Mouse (Mus musculus): ENCODE measurements around the gene Slc16a13.
"Not testable (repeated sequence)": the region's sequence is repeated elsewhere in the genome, so short reads cannot be mapped to it uniquely, and the experiment has no call there.

The Slc16a13 gene

DNA sequence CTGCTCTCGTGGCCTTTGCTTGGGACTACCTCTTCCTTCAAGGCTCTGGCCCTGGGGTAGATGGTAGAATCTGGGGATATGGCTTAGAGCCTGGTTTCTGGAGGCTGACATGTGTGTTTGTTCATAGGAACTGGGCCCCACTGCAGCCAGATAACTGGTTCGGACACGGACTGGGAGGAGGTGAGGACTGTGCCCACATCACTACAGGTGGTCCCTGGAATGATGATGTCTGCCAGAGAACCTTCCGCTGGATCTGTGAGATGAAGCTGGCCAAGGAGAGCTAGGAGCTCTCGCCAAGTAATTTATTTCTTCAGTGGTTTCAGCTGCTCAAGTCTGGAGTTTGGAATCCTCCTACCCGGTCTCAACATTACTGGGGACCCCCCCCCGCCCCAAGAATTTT lies 50.6 kb downstream of the Slc16a13 start:
- DNase-seq (ENCODE audit: low spot score) = no peak

DNA sequence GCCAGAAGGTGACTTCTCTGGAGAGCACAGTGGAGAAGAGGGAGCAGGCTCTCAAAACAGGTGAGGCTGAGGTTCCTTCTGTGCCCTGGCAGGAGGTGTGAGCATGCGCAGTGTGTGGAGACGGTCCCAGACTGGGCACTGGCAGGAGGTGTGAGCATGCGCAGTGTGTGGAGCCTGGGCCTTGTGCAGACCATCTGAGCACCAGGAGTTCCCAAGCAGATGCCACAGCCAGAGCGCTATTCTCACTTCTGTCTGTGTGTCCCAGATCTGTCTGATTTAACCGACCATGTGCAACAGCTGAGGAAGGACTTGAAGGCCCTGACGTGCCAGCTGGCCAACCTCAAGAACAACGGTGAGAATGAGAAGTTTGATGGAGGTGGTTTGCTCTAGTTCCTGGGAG lies 51.4 kb downstream of the Slc16a13 start:
- not testable (repeated sequence) for DNase-seq (ENCODE audit: low spot score)

DNA sequence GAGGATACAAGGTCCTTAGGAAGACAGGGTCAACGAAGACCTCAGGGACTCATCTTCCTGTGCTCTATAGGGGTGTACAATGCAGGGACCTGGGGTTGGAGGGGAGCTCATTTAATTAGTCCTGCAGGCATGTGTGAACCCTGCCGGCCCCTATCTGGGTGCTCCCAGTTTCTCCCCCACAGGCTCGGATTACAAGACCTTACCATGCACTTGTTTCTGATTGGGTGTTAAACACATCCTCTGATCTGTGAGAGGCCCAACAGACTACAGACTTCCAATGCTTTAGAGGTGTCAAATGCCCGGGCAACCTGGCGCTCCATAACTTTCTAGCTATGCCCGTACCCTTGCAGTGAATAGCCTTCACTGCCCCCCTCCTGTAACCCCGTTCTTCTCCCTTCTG lies 52.7 kb downstream of the Slc16a13 start:
- no peak for DNase-seq (ENCODE audit: low spot score)

All from urinary bladder, postnatal 14 days (tissue).